Mouse (Mus musculus) urinary bladder, postnatal 10 days (tissue): ENCODE data around the gene Lzts2.
"Not testable (repeated sequence)": the region's sequence is repeated elsewhere in the genome, so short reads cannot be mapped to it uniquely, and the experiment has no call there.

Experiments used
- DNase-seq: peaks from one replicate; pipeline ENCODE4 v3.0.0; 2022; ENCODE audit warnings: low spot score

The Lzts2 gene

DNA sequence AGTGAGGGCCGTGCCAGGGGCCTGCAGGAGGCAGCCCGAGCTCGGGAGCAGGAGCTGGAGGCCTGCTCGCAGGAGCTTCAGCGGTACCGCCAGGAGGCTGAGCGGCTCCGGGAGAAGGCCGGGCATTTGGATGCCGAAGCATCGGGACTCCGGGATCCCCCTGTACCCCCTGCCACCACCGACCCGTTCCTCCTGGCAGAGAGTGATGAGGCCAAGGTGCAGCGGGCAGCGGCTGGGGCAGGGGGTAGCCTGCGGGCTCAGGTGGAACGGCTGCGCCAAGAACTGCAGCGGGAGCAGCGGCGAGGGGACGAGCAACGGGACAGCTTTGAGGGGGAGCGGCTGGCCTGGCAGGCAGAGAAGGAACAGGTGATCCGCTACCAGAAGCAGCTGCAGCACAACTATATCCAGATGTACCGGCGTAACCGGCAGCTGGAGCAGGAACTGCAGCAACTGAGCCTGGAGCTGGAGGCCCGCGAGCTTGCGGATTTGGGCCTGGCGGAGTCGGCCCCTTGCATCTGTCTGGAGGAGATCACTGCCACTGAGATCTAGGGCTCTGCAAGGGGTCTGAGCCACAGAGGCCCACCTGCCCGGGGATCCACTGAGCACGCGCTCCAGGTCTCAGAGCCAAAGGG lies 11.8 kb downstream of the Lzts2 start:
- no peak for DNase-seq

- no peak for DNase-seq
Observed at GRCm38 (mm10) chr19:45026958-45027670, 12.9 kb downstream of the Lzts2 start.

DNA sequence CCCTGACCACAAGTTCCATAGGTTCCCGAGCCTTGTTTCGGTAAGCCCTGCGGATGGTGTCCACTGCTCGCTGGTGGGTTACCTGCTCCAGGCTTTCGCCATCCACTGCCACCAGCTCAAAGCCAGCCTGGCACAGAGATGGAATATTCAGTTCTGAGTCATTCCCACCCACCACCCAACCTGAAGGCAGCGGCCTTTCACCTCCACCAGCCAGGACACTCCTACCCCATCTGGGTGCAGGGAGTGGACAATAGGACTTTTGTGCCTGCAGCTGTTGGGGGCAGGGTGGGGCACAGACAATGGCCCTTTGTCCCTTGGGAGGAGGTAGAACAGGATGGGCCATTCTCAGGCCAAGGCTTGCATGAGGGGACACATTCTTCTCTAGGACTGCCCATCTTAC lies 13.6 kb downstream of the Lzts2 start:
- DNase-seq: no peak

GRCm38 (mm10) chr19:45028746-45029145 lies 14.5 kb downstream of the Lzts2 start:
- DNase-seq: no peak

DNA sequence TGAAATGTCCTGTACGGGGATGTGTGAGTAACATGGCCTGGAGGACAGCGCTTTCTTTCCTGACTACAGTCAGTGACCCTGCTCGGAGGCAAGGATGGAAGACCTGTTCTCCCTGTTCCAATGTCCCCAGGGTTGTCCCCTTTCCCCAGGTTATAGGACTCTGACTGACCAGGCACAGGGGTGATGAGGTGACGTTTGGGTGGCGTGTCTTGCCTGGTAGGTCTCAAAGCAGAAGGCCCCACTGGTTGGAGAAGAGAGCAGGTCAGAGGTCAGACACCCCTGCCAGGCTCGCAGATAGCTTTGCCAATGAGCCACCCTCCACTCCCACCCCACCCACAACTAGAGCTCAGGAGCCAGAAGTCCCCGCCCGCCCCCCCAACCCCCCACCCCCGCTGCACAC lies 15.4 kb downstream of the Lzts2 start:
- no peak for DNase-seq

DNA sequence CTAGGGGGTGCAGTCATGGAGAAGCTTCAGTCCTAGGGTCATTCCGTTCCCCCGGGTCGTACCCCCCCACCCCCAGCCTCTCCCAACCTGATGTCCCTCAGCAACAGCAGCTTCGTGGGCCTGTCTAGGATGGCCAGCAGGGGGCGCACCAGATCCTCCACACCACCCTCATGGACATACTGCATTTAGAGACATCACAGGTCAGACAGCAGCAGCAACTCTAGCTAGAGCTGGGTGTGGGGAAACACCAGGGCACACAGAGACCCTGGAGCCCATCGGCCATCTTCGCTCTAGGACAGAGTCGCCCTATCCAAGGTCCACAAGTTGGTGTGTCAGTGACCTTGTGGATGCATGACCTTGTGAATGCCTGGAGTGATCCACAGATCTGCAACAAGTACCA lies 15.9 kb downstream of the Lzts2 start:
- DNase-seq: no peak

- DNase-seq: no peak
Observed at GRCm38 (mm10) chr19:45030746-45031693, 16.8 kb downstream of the Lzts2 start.

- DNase-seq: no peak
Observed at GRCm38 (mm10) chr19:45031780-45032179, 17.6 kb downstream of the Lzts2 start.

DNA sequence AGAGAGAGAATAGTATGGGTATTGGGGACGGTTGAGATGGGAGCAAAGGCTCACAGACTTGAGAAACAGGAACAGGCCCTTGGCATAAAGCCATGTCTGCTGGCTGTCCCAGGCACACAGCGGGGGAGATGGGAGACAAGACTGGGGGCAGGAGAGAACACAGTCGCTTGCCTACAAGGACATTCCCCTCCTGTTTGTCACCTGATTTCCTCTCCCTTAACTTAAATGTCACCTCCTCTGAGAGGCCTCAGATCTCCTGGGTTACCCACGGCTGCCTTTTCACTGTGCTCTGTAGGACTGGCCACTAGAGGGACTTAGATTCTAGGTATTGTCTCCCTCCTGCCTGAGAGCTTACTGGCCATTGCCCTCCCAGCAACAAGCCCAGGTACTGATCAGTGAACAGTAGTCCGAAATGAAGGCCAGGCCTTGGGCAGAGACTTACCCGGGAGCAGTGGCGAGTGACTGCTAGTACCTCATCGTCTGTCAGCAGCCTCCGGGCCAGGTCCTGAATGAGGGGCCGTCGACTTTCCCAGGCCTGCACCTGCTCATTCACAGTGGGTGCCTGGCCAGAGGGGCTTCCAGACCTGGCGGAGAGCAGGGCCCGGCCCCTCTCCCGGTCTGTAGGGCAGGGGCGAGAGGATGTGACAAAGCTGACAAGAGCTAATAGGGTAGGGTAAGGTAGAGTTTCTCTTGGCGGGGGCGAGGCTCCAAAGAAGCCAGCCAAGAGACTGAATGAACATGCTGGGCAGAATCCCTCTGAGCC lies 18.5 kb downstream of the Lzts2 start:
- no peak for DNase-seq

- no peak for DNase-seq
Observed at GRCm38 (mm10) chr19:45036867-45037266, 22.7 kb downstream of the Lzts2 start.

DNA sequence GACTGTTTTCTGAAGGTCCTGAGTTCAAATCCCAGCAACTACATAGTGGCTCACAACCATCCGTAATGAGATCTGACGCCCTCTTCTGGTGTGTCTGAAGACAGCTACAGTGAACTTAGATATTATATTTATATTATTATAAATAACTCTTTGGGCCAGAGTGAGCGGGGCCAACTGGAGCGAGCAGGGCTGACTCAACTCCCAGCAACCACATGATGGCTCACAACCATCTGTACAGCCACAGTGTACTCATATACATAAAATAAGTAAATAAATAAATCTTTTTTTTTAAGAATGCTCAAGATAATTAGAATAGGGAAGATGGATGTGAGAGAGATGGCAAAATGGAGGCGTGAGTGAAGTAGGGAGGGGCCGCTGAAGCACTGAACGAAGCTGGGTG lies 24.0 kb downstream of the Lzts2 start:
- DNase-seq: not testable (repeated sequence)

- no peak for DNase-seq
Observed at GRCm38 (mm10) chr19:45040214-45040613, 26.0 kb downstream of the Lzts2 start.

GRCm38 (mm10) chr19:45044389-45044927 lies 30.2 kb downstream of the Lzts2 start:
- no peak for DNase-seq

GRCm38 (mm10) chr19:45045236-45045635 lies 31.0 kb downstream of the Lzts2 start:
- no peak for DNase-seq

GRCm38 (mm10) chr19:45045651-45046050 lies 31.4 kb downstream of the Lzts2 start, which contains the start of gene Pdzd7:
Gene Pdzd7, minus strand, starts transcription at chr19:45045717.
- no peak for DNase-seq

DNA sequence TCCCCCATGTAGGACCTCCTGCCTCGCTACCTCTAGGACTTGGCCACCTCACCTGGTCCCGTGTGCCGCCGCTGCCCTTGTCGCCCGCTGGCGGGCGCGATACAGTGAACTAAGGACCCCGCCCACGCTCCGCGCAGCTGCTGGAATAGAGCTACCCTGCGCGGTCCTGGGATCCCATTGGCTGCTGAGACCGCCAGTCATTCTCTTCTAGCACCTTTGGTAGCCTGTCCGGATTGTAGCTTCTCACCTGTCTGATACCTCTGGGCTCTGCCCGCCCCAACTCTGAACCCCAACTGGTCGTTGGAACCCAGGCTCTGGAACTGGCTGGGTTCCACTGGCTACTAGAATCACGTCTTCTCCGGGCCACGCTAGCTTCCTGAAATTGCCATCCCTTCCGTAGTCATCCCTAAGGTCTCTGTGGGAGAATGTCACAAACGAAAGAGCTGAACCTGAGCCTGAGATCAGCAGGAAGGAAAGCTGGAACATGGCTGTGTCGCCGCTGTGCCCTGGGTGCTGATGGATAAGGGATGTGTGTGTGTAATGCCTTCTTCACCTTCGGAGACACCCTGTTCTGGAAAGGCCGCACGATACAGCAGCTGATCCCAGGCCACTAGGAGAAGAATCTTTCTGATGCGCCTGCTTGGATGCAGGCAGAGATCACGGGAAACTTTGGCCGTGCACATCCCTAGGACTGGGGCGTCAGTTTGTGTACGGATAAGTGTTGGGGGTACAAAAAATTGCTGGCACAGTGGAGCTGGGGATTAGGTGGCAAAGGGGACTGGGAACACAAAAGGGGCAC lies 32.5 kb downstream of the Lzts2 start:
- no peak for DNase-seq

DNA sequence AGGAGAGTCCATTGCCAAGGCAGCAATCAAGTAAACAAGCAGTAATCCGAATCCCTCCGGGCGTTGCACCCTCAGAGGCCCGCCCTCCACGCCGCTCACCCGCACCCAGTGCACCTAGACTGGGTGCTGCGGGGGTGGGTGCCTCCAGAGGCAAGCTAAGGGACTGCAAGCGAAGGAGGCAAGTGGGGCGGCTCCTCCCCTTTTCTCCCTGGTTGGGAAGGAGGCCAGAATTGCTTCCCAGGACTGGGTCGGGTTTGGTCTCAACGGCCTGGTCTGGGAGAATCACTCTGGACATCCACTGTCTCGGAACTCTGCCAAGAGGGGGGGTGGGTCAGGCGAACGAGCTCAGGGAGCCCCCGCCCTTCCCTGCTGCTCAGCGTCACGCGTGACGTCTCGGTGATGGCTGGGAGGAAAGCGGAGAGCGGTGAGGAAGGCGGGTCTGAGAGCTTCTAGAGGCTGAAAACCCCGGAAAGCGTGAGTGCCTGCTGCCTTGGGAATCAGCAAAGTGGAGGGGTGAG lies 33.3 kb downstream of the Lzts2 start, which contains the start of gene Sfxn3:
Gene Sfxn3 (plus strand): TSS at position 87 of the 518 bp plus-strand sequence.
- DNase-seq: peak; percentile 87

DNA sequence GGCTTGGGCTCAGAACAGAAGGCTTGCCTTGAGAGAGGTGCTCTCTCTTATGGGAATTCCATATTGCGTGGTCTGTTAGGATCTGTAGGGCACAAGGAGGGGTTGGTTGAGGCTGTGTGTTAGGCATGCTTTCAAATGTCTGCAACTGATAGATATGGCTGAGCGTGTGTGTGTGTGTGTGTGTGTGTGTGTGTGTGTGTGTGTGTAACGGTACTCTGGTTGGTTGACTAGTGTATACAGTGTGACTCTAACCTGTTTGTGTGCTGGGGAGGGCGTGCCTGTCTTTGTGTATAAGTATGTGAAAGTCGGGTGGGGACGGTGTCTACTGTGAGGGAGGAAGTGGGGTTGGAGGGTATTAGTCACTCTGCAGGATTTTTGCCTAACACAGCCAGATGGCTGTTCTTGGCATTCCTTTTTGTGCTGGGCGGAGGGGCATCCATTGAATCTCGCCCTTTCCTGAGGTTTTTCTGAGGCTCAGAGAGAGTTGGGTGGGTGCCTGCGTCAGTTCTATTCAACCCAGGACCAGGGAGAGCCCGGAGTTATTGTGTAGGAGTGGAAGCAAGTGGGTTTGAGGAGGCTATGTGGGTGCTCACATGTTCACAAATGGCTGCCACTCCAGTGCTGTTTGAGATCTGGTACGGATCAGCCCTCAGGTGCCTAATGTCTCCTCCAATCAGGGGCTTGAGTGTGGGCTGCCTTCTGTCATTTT lies 33.9 kb downstream of the Lzts2 start:
- no peak for DNase-seq

- DNase-seq: no peak
Observed at GRCm38 (mm10) chr19:45048644-45049365, 34.6 kb downstream of the Lzts2 start.
